Mouse (Mus musculus): ENCODE measurements around the gene Cep63.

Gene Cep63

GRCm38 (mm10) chr9:102632173-102632572 is 5.8 kb upstream of the Cep63 start:
- no peak for DNase-seq (ENCODE audit: low read depth in 1 of 2, low spot score in 2 of 2)

DNA sequence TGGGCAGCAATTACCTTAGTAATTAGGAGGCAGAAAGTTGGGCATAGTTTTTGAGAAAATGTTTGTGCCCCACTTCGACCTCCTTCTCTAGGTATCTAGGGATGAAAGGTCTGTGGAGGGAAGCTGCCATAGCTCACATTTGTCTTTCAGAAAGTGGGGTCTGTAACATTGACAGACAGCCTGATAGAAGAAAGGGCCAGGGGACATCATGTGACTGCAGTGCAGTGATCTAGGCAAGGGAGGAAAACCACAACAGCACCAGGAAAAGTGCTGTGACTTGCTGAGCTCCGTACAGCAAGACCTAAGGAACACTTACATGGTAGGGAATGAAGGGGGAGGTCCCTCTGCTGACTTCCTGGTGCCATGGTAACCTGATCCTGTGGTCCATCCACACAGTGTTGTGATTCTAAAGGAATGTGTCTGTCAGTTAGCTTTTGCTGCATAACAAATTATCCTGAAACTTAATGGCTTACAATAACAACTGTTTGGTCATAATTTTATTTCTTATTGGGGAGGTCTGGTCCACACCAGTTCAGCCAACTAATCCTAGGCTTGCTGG is 5.3 kb upstream of the Cep63 start:
- DNase-seq (ENCODE audit: low read depth in 1 of 2, low spot score in 2 of 2), result no peak

DNA sequence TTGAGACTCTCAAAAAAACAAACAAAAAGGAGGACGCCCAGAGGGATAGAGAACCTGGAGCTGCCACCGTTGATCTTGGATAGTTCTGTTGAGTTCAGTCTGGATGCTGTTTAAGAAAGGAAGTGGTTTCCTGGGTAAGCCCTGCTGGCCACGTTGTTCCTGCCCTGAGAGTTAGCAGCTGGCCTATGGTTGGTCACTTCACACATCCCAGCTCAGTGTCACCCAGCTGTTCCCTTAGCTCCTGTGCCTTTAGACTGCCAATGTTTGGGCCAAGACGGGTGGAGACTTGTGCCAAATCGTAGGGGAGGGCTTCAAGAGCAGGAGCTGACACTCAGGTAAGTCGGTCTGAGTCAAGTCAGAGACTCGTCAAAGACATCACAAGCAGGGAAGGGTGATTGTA is 2.7 kb upstream of the Cep63 start:
- no peak for DNase-seq (ENCODE audit: low read depth in 1 of 2, low spot score in 2 of 2)

DNA sequence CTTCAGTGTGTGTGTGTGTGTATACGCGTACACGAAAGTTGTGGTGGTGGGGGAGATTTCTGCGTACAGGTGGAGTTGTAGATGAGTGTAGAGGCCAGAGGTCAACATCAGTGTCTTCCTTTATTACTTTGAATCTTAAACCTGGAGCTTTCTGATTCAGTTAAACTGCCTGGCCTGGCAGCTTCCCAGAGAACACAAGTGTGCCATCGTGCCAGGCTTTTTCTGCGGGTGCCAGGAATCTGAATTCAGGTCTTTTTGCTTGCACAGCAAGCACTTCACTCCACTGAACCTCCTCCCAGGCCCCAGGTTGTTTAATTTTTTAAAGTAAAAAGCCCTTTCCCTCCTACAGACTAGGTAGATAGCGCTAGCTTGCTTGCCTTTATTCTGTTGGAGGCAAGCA is 1.1 kb upstream of the Cep63 start:
- DNase-seq (ENCODE audit: low read depth in 1 of 2, low spot score in 2 of 2), result no peak

DNA sequence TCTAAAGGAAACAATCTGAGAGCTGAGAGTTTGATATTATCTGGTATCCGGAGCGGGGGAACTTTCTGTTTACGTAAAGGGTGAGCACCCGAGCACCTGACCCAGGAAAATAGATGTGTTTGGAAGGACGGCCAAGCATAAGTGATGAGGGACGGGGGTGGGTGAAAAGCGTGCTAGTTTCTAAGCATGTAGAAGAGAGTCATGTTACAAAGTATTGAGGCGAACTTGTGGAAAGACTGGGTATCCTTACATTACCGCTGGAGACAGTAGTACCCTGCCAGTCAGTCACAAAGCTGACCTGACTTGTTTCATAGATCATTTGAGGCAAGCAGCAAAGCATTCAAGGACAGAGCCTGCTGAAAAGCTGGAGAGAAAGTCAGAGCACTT is 498 bp upstream of the Cep63 start:
- no peak for DNase-seq (ENCODE audit: low read depth in 1 of 2, low spot score in 2 of 2)

GRCm38 (mm10) chr9:102625401-102625982 is 842 bp downstream of the Cep63 start:
- DNase-seq (ENCODE audit: low read depth in 1 of 2, low spot score in 2 of 2), result no peak

DNA sequence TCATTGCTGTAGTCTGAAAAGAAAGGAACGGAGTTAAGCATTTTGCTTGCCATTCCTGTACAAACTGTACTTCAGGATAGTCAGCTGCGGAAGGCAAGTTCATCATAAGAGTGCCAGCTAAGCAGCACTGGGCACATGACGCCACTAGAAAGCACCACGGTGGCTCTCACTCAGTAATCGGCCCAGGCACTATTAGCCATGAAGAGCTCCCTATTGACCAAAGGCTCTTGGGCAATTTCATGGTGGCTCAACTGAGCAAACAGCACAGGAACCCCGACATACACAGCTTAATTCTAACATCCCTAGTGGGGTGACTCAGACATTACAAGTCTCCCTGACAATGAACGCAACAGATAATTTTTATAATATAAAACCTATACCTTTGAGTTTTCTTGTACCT is 2.8 kb downstream of the Cep63 start:
- no peak for DNase-seq (ENCODE audit: low read depth in 1 of 2, low spot score in 2 of 2)

DNA sequence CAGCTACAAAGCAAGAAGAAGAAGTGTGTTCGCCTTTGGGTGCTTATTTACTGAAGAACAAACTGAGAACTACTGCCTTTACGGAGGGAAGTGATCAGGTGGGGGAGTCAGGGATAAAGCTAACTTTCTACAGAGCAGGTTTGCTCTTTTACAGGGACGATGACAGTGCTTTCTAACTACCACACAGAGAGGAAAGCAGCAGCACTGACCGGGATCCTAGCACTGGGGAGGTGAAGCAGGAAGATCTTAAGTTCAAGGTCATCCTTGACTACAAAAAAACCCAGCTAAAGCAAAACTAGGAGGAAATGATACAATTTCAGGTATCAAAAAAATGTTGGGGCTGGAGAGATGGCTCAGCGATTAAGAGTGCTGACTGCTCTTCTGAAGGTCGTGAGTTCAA is 3.5 kb downstream of the Cep63 start:
- DNase-seq (ENCODE audit: low read depth in 1 of 2, low spot score in 2 of 2), result no peak

- DNase-seq (ENCODE audit: low read depth in 1 of 2, low spot score in 2 of 2), result no peak
Observed at GRCm38 (mm10) chr9:102622192-102622857, 4.0 kb downstream of the Cep63 start.

DNA sequence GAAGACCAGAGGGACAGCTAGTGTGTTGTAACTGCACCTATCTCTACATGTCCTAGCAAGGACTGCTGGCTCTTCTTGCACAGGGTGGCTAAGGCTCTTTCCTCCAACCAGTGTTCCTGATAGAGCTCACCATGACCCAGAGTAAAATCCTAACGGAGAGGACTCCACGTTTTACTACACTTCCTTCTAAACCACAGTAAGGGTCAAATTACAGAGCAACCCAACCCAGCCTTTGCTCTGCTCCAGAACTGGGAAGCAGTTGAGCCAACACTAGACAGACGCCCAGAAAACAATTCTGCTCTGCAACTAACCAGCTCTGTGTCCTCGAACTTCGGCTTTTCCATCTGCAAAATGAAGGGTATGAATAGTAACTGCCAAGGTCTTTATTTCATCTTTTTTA is 4.9 kb downstream of the Cep63 start:
- DNase-seq (ENCODE audit: low read depth in 1 of 2, low spot score in 2 of 2), result no peak

DNA sequence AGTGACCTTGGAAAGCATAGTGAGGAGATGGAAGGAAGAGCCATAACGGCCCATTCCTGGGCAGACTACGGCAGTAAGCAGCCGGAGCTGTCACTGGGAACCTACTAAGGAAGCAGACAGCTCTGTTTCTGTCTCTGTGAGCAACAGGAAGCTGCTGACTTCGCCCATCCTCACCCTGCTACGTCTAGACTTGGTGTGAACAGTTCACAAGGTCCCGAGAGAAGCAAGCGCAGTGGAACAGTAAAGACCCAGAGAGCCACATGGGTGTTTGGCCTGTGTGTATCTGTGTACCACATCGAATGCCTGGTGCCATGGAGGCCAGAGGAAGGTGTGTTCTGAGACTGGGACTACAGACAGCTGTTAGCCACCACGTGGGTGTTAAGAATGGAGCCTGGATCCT is 10.1 kb downstream of the Cep63 start:
- no peak for DNase-seq (ENCODE audit: low read depth in 1 of 2, low spot score in 2 of 2)

- peak; percentile 24 to 45 for DNase-seq (ENCODE audit: low read depth in 1 of 2, low spot score in 2 of 2)
Observed at GRCm38 (mm10) chr9:102615071-102615470, 11.3 kb downstream of the Cep63 start.

DNA sequence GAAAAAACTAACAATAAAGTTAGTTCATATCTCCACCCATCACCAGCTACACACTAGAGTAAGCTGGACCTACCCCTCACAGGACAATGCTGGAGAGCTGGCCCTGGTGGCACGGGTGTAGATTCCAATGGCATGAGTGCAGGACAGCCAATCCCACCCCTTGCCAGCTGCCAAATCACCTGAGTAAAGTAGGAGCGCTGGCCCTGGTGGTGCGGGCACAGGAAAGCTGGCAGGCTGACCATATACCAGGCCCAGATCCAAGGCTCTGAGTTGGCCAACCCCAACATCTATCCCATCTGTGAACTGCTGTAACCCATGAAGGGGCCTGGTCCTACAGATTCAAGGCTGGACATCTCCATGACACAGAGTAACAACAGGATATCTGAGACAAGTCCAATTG is 17.1 kb downstream of the Cep63 start:
- DNase-seq (ENCODE audit: low read depth in 1 of 2, low spot score in 2 of 2), result no peak

DNA sequence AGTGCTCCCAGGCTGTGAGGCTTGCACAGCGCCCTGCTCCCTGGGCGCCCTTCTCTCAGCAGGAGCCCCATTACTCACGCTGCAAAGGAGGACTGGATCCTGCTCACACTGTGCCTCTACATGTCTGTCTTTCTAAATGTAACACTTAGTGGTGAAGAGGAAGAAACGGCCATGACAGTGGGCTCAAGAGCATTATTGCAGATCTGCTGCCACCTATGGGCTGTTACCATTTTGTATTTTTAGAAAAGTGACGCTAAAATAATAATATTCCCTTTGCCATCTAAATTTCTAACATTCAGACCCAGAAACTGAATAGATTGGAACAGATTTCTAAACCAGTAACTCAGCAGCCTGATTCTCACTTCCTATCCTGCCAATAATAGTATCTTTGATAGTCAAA is 18.9 kb downstream of the Cep63 start:
- no peak for DNase-seq (ENCODE audit: low read depth in 1 of 2, low spot score in 2 of 2)

- DNase-seq (ENCODE audit: low read depth in 1 of 2, low spot score in 2 of 2), result no peak
Observed at GRCm38 (mm10) chr9:102605162-102605561, 21.2 kb downstream of the Cep63 start.

DNA sequence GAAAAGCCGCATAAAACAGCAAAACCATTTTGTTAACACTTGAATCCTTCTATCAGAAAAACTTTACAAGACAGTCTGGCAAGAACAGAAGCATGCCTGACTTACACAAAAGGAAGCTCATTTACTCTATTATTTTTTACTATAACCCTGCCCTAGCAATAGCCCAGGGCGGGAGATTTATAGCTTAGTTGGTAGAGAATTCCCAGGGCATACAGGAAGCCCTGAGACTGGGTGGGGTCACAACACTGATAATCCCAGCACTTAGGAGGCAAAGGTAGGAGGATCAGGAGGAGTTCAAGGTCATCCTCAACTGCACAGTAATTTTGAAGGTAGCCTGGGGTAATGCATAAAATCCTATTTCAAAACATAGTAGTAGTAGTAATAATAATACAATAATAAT is 24.7 kb downstream of the Cep63 start:
- no peak for DNase-seq (ENCODE audit: low read depth in 1 of 2, low spot score in 2 of 2)

DNA sequence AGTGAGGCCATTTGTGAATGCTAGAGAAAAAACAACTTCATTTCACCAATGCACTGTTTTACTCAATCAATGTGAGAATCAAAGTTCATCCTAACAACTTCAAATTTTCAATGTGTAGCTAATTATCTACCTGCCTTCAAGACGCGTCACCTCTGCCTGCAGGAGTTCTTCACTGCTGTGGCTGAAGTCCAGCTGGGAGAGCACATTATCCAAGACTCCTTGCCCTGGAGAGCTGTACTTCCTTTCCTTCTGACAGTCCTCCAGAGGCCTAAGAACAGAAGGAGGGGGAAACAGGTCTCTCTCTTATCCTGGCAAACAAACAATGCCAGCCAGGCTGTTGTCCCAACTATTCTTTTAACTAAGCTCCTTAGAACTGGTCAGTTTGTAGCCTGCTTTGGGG is 25.1 kb downstream of the Cep63 start:
- DNase-seq (ENCODE audit: low read depth in 1 of 2, low spot score in 2 of 2), result no peak

DNA sequence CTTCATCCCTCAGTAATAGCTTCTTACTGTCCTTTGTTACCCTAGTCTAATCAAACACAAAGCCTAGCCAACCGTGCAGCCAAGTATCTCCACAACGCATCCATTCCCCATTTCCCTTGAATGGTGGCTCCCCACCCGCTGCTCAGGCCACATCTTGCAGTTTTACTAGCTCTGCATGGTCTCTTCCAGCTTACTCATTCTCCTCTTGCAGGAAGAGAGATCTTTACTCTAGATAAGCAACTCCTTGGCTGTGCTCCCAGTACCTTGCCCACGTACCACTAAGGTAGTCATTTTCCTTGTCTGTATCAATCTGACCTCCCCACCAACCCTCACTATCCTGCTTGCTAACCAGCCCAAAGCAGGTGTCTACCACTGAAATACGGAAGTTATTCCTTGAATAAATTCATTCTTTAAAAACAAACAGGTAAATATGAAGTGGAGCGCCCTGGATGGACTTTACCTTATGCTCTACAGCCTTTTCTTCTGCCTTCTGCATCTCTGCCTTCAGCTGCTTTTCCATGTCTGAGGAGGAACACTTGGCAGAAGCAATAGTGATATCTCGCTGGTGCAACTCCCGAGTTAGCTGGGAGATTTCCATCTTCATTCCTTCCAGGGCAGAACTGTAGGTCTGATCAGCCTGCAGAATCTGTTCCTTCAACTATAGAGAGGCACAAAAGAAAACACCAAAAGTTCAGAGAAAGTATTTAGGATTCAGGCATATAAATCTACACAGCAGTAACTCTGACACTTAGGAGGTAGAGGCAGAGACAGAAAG is 30.5 kb downstream of the Cep63 start:
- DNase-seq (ENCODE audit: low read depth in 1 of 2, low spot score in 2 of 2), result no peak

DNA sequence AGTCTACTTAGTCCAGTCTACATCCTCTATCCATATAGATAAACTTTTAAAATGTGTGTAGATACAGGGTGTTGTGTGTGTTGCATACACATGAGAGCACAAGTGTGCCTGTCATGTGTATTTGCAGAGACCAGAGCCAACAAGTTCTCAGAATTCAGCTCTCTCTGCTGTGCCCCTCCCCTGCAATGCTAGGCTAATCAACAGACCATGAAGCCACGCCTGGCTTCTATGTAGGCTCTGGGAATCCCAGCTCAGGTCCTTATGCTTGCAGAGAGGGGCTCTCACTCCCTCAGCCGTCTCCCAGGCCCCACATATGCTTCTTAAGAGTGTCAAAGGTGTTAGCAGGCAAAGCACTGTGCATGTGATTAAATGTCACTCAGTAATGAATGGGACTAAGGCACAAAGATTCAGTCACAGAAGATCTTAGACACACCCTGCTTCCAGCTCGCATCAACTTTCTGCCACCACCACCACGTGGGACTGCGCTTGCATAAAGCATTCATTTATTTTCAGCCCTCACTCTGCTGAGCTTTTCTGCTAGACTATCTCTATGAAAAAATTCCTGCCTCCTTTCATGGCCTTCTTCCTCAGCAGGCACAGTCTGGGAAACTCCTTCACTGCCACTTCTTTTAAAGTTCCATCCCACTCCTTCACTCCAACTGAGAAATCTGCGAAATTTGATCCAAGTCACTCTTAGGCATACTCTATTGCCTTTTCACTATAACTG is 31.5 kb downstream of the Cep63 start:
- no peak for DNase-seq (ENCODE audit: low read depth in 1 of 2, low spot score in 2 of 2)

DNA sequence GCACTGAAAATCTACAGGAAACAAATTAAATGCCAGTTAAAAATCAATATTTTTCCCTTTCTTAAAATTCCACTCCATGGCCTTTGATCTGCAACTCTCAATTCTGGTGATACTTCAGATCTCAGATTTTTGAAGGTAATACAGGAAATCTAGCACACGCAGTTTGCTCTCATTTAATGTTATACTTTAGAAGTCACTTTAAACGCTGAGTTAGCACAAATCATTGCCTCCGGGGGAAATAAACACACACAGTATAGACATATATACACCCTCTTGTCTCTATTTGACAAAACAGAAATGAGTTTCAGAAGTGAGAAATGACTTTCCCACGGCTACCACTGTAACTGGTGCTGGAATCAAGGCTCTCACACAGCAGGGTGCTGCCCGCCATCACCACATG is 39.0 kb downstream of the Cep63 start:
- no peak for DNase-seq (ENCODE audit: low read depth in 1 of 2, low spot score in 2 of 2)

- no peak for DNase-seq (ENCODE audit: low read depth in 1 of 2, low spot score in 2 of 2)
Observed at GRCm38 (mm10) chr9:102581921-102582469, 44.3 kb downstream of the Cep63 start.

Data from monocyte, adult 2 months (primary cell).